Mouse (Mus musculus): ENCODE measurements around the gene Dscam. TPM values are rescaled to one million over a fixed set of nuclear protein-coding genes. Genes with fewer than 3 reads are reported as not detected.

The Dscam gene
- polyA plus RNA-seq, 1 experiment = under 0.01 TPM

- TF ChIP-seq MYOD1 (IDR thresholded peaks at IDR 0.05; ENCODE audit: control insufficient read depth in 1 of 3, insufficient read length in 2 of 3, low read depth in 2 of 3) (no peak), MAX (IDR thresholded peaks at IDR 0.05; ENCODE audit: low read depth) (no peak)
These were observed 493.9 kb downstream of the Dscam start for GRCm38 (mm10) chr16:96676663-96677062.

GRCm38 (mm10) chr16:96673191-96673847 is 497.2 kb downstream of the Dscam start:
- TF ChIP-seq SRF (IDR thresholded peaks at IDR 0.05; ENCODE audit: control insufficient read depth, insufficient read length, low read depth) (no peak), REST (IDR thresholded peaks at IDR 0.05; ENCODE audit: insufficient read depth, insufficient read length) (no peak), POLR2A (IDR thresholded peaks at IDR 0.05; ENCODE audit: insufficient read length, low read depth) (no peak), MYOD1 (IDR thresholded peaks at IDR 0.05; ENCODE audit: control insufficient read depth in 1 of 3, insufficient read length in 2 of 3, low read depth in 2 of 3) (no peak), MAX (IDR thresholded peaks at IDR 0.05; ENCODE audit: low read depth) (no peak), CEBPB (IDR thresholded peaks at IDR 0.05; ENCODE audit: insufficient read depth, poor library complexity, severe bottlenecking) (no peak), MYOG (IDR thresholded peaks at IDR 0.05; ENCODE audit: control insufficient read depth in 1 of 3, insufficient read depth in 1 of 3, insufficient read length in 2 of 3, low read depth in 2 of 3) (no peak), USF1 (IDR thresholded peaks at IDR 0.05; ENCODE audit: low read depth) (no peak), TCF12 (IDR thresholded peaks at IDR 0.05; ENCODE audit: insufficient read depth, poor library complexity, severe bottlenecking) (no peak), POLR2AphosphoS2 (IDR thresholded peaks at IDR 0.05; ENCODE audit: insufficient read length, low read depth) (no peak), E2F4 (IDR thresholded peaks at IDR 0.05; ENCODE audit: insufficient read depth) (no peak), TCF3 (IDR thresholded peaks at IDR 0.05; ENCODE audit: insufficient read length, low read depth) (no peak)
- Histone ChIP-seq H3K27me3 (ENCODE audit: control insufficient read depth, insufficient read depth, insufficient read length) (peaks cover 14% of the 10 kb centered on the region), H3K4me2 (ENCODE audit: low read depth) (no peak overlapping the region), H3K36me3 (ENCODE audit: control insufficient read depth, insufficient read depth) (no peaks in the 10 kb centered on the region), H3K79me2 (ENCODE audit: control insufficient read depth, insufficient read depth) (no peaks in the 10 kb centered on the region), H3K4me3 (no peak overlapping the region), H3ac (ENCODE audit: control insufficient read depth, insufficient read length) (no peak overlapping the region)

More at GRCm38 (mm10) chr16:96676663-96677062, 493.9 kb downstream of the Dscam start:
- Histone ChIP-seq H3K4me2 (ENCODE audit: low read depth) (no peak overlapping the region), H3K27me3 (ENCODE audit: control insufficient read depth, insufficient read depth, insufficient read length) (peaks cover 14% of the 10 kb centered on the region), H3K4me3 (no peak overlapping the region), H3K79me2 (ENCODE audit: control insufficient read depth, insufficient read depth) (no peaks in the 10 kb centered on the region), H3K36me3 (ENCODE audit: control insufficient read depth, insufficient read depth) (no peaks in the 10 kb centered on the region), H3ac (ENCODE audit: control insufficient read depth, insufficient read length) (no peak overlapping the region)

- Histone ChIP-seq H3K4me2 (ENCODE audit: low read depth) (no peak overlapping the region), H3K79me2 (ENCODE audit: control insufficient read depth, insufficient read depth) (no peaks in the 10 kb centered on the region)
- TF ChIP-seq MYOG (IDR thresholded peaks at IDR 0.05; ENCODE audit: control insufficient read depth in 1 of 3, insufficient read depth in 1 of 3, insufficient read length in 2 of 3, low read depth in 2 of 3) (no peak), MYOD1 (IDR thresholded peaks at IDR 0.05; ENCODE audit: control insufficient read depth in 1 of 3, insufficient read length in 2 of 3, low read depth in 2 of 3) (no peak), POLR2AphosphoS2 (IDR thresholded peaks at IDR 0.05; ENCODE audit: insufficient read length, low read depth) (no peak), TCF12 (IDR thresholded peaks at IDR 0.05; ENCODE audit: insufficient read depth, poor library complexity, severe bottlenecking) (no peak), REST (IDR thresholded peaks at IDR 0.05; ENCODE audit: insufficient read depth, insufficient read length) (no peak), E2F4 (IDR thresholded peaks at IDR 0.05; ENCODE audit: insufficient read depth) (no peak), MAX (IDR thresholded peaks at IDR 0.05; ENCODE audit: low read depth) (no peak), CEBPB (IDR thresholded peaks at IDR 0.05; ENCODE audit: insufficient read depth, poor library complexity, severe bottlenecking) (no peak), USF1 (IDR thresholded peaks at IDR 0.05; ENCODE audit: low read depth) (no peak), TCF3 (IDR thresholded peaks at IDR 0.05; ENCODE audit: insufficient read length, low read depth) (no peak), POLR2A (IDR thresholded peaks at IDR 0.05; ENCODE audit: insufficient read length, low read depth) (no peak)
These were observed 498.8 kb downstream of the Dscam start for GRCm38 (mm10) chr16:96671603-96672374.

GRCm38 (mm10) chr16:96669706-96670105 is 500.8 kb downstream of the Dscam start:
- TF ChIP-seq E2F4 (IDR thresholded peaks at IDR 0.05; ENCODE audit: insufficient read depth) = no peak
- no peak for TF ChIP-seq MAX (IDR thresholded peaks at IDR 0.05; ENCODE audit: low read depth)
- no peak for TF ChIP-seq TCF12 (IDR thresholded peaks at IDR 0.05; ENCODE audit: insufficient read depth, poor library complexity, severe bottlenecking)
- TF ChIP-seq REST (IDR thresholded peaks at IDR 0.05; ENCODE audit: insufficient read depth, insufficient read length) = no peak
- no peak for TF ChIP-seq SRF (IDR thresholded peaks at IDR 0.05; ENCODE audit: control insufficient read depth, insufficient read length, low read depth)
- TF ChIP-seq MYOD1 (IDR thresholded peaks at IDR 0.05; ENCODE audit: control insufficient read depth in 1 of 3, insufficient read length in 2 of 3, low read depth in 2 of 3) = no peak
- TF ChIP-seq POLR2A (IDR thresholded peaks at IDR 0.05; ENCODE audit: insufficient read length, low read depth) = no peak
- TF ChIP-seq USF1 (IDR thresholded peaks at IDR 0.05; ENCODE audit: low read depth) = no peak
- TF ChIP-seq TCF3 (IDR thresholded peaks at IDR 0.05; ENCODE audit: insufficient read length, low read depth) = no peak
- no peak for TF ChIP-seq POLR2AphosphoS2 (IDR thresholded peaks at IDR 0.05; ENCODE audit: insufficient read length, low read depth)
- no peak for TF ChIP-seq MYOG (IDR thresholded peaks at IDR 0.05; ENCODE audit: control insufficient read depth in 1 of 3, insufficient read depth in 1 of 3, insufficient read length in 2 of 3, low read depth in 2 of 3)
- TF ChIP-seq CEBPB (IDR thresholded peaks at IDR 0.05; ENCODE audit: insufficient read depth, poor library complexity, severe bottlenecking) = no peak

More at GRCm38 (mm10) chr16:96671603-96672374, 498.8 kb downstream of the Dscam start:
- no peak overlapping the region for H3K4me3 ChIP-seq
- no peak overlapping the region for H3ac ChIP-seq (ENCODE audit: control insufficient read depth, insufficient read length)
- peaks cover 14% of the 10 kb centered on the region for H3K27me3 ChIP-seq (ENCODE audit: control insufficient read depth, insufficient read depth, insufficient read length)
- H3K36me3 ChIP-seq (ENCODE audit: control insufficient read depth, insufficient read depth) = no peaks in the 10 kb centered on the region

More at GRCm38 (mm10) chr16:96669706-96670105, 500.8 kb downstream of the Dscam start:
- Histone ChIP-seq H3K79me2 (ENCODE audit: control insufficient read depth, insufficient read depth) (no peaks in the 10 kb centered on the region), H3ac (ENCODE audit: control insufficient read depth, insufficient read length) (no peak overlapping the region), H3K27me3 (ENCODE audit: control insufficient read depth, insufficient read depth, insufficient read length) (peaks cover 14% of the 10 kb centered on the region), H3K4me2 (ENCODE audit: low read depth) (no peak overlapping the region), H3K4me3 (no peak overlapping the region), H3K36me3 (ENCODE audit: control insufficient read depth, insufficient read depth) (no peaks in the 10 kb centered on the region)

Data from myocyte (in vitro differentiated cells).